Mouse (Mus musculus): ENCODE measurements around the gene Hapln1.

- TF ChIP-seq MAFK (IDR thresholded peaks at IDR 0.05; ENCODE audit: insufficient read depth, low read depth, low read length) (no peak), ZC3H11A (IDR thresholded peaks at IDR 0.05; ENCODE audit: borderline replicate concordance, low read depth, low read length) (no peak)
Observed at GRCm38 (mm10) chr13:89595105-89595504, 55.5 kb downstream of the Hapln1 start.

All from ES-E14 (cell line).